Mouse (Mus musculus) left cerebral cortex, adult 8-10 months (tissue): ENCODE data around the gene Col27a1. TPM values are rescaled to one million over a fixed set of nuclear protein-coding genes. Genes with fewer than 3 reads are reported as not detected.

ENCODE experiments used
- DNase-seq, 2 experiments: peaks; one replicate each; pipeline ENCODE4 v3.0.0; 2022; ENCODE audit warnings: low spot score in 2 of 2
- microRNA-seq, 2 experiments: library from miRNA; unstranded; fragments of <30 nt; microRNA quantifications; one replicate each; pipeline ENCODE4 v1.2.0; 2022
- total RNA-seq, 4 experiments: library from RNA; stranded (reverse); gene quantifications; 2 replicates each; pipeline ENCODE4 v1.2.4; 2022

Gene Col27a1
- total RNA-seq, 4 experiments from 2014 or later: 3.7 to 7.4 (median 5.4) TPM

DNA sequence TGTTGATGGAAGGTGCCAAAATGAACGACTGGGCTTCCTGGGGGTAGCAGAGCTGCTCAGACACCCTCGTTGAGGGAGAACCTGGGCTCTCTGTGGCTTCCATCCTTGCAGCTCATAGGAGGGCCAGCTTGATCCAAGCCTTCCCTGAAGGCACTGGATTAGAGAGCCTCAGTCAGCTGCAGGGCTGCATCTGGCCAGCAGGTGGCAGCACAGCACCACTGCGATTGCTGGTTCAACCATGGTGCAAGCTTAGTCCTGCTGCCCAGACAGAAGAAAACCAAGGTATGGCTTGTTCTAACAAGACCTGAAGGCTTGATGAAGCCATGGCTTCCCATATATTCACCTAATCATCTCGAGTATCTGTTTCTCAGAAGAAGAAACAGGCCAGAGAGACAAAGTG is 154.8 kb downstream of the Col27a1 start:
- peak; percentile 62 to 95 for DNase-seq

DNA sequence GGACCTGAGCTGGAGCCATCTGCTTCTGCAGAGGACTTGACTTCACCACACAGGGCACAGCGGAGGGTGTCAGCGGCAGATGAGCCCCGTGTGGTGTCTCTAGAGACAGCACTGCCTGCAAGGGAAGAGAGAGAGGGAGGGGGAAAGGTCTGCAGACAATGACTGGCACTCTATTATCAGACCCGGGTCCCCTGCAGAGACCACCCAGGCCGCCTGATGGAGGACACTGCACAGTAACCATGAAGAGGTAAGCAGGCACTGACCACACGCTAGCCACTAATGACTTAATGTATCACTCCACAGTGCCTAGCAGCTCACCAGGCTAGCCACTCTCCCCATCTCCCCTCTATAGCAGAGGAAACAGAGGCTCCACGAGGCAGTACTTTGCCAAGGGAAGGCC is 157.1 kb downstream of the Col27a1 start:
- no peak for DNase-seq

DNA sequence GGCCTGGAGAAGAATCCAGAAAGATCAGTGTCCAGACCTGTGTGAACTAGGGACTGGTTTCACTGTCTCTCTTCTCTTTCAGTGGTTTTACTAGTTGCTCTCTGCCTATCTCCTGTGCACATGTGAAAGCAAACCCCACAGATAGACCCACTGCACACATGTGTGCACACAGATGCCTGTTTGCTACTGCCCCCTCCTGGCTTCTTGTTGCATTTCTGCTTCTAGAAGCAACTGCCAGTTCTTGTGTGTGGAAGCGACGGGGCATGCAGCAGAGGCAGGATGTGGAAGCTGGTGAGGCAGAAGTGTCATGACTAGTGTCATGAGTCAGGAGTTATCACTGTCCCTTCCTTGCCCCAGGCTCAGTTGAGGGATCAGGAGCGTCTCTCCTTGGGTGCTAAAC is 158.1 kb downstream of the Col27a1 start:
- DNase-seq: no peak

DNA sequence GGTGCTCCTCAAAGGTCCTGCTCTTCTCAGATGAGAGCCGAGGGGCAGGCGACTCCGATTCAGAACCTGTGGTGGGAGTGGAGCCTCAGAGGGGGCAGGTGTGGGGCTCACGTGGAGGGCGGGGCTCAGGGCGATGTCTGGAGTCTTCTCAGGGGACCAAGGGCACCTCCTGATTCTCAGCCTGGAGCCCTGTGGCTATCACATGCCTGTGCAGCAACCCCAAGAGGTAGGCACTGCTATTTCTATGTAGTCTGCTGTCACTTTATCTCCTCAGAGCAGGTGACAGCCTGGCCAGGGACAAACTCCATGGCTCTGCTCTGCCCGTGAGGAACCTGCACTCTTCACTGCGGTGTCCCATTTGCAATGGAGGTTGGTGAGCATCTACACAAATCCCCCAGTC is 159.6 kb downstream of the Col27a1 start:
- no peak for DNase-seq

DNA sequence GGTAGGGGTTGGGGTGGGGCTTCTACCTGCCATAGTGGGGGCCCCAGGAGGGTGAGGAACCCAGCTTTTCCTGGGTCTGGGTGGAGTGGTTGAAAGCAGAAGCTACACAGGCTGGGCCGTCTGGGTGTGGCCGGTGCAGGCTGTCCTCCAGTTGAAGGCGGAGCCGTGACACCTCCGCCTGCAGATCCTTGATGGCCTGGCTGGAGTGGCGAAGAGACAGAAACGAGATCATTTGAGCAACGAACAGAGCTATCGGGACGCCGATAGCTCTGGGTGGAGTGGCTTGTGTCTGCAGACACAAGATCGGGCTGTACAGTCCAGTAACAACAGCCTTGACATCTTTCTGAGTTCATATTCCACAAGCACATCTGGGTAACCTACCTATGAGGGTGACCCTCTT is 160.5 kb downstream of the Col27a1 start:
- DNase-seq: no peak

DNA sequence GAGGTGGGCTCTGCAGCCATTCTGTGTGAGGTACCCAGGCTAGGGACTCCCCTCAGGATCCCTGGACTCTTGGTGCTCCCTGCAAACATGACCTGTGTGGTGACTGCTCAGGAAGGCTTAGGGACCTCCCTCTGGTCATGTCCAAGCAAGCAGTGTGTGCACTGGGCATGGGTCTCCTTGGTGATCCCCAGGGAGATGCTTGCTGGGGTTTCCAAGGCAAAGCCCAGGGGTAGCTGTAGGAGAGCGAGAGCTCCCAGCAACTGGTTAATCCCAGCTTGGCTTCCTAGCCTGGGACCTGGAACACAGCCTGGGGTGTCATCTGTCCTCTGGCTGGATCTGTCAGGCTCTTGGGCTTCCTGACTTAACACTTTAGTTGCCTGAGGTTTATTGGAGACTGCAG is 161.6 kb downstream of the Col27a1 start:
- DNase-seq: no peak

DNA sequence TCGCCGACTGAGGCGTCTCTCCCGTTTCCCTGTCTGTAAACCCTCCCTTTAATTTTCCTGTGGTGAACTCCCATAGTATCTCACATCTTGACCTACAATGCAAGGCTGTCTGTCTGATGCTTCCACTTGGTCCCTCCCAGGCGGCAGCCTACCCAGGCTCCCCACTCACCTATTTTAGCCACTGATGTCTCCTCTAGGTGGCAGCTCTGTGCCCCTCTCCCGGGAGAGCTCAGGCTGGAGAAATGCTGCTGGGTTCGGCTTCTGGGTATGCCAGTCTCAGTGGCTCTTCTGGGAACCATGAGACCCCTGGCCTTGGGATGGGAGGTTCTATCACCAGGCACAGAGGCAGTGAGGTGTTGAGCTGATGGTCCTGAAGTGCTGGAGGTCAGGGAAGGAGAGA is 163.7 kb downstream of the Col27a1 start:
- no peak for DNase-seq

DNA sequence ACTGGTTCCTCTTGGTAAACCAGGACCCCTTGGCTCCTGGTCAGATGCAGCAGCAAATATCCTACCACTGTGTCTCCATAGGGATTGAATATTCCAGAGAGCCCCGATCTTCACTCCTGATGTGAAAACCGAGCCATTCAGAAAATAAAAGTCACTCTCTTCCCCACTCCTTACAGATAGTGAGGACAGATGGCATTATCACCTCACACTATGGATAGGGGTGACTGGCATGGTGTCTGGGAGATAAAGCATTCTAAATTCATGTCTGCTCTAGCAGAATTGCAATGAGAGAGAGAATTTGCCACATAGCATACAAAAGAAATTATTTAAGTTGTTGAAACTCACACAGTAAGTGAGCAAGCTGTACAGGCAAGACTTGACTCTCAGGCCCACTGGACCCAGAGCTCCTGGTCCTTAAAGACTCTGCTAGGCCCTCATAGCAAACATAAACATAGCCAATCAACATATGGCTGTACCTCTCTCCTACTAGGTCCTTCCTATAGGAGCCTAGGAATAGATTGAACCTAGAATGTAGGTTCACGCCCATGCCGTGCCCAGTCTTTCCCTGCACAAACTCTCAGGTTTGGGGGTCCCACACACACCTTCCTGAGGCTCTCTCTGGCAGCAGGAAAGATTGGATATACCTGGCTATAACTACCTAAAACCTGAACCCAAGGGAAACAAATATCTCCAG is 169.0 kb downstream of the Col27a1 start:
- DNase-seq: no peak

DNA sequence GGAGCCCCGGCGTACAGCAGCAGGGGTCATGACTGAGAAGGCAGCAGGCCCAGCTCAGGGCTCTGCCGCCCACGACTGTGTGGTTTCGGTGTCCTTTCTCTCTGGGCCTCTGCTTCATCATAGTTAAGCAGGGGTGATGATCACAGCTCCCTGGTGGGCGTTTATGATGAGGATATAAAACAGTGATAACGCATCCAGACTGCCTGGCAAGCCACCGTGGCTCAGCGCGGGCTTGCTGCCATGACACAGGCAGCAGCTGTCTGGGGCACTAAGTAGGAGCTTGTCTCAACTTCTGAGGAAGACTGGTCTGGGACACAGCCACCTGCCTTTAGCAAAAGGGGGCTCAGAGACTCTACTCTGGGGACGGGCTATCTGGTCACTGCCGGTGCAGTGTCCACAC is 169.7 kb downstream of the Col27a1 start:
- no peak for DNase-seq

DNA sequence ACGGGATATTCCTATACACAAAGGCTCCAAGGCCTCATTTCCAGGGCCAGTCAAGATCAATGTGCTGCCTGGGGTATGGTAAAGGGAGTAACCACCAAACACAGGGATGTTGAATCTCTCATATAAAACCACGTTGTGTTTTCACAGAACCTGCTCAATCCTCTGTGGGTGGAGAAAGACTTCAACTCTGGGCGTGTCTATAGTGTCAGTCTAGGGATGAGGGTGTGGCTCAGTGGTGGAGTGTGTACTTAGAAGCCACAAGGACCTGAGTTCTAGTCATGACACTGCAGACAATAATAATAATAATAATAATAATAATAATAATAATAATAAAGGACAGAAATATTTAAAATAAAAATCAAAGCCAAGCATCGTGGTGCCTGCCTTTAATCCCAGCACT is 170.5 kb downstream of the Col27a1 start:
- DNase-seq: no peak

Small RNA genes lying within 50 kb of the gene (microRNA-seq; reads per million reads assigned to microRNA genes)
- gene Mir455: 724 to 1,094 reads per million in 2 experiments

Other genes starting within 250 kb of the Col27a1 start
- gene Zfp618, start 248.4 kb upstream of the Col27a1 start, total RNA-seq: 1 to 10 TPM; 3.6 to 5.8 (median 4.7) TPM
- not detected for gene Ambp, start 59.2 kb upstream of the Col27a1 start, total RNA-seq
- under 1 TPM in 1 of 4 experiments, not detected in 3; 0.11 TPM for gene Kif12, start 41.9 kb upstream of the Col27a1 start, total RNA-seq
- not detected for gene Orm1, start 130.6 kb downstream of the Col27a1 start, total RNA-seq
- not detected for gene Orm3, start 142.2 kb downstream of the Col27a1 start, total RNA-seq
- gene Orm2, start 148.4 kb downstream of the Col27a1 start, total RNA-seq: not detected
- 1 to 10 TPM; 3.6 to 5.3 (median 4.5) TPM for gene Akna, start 189.3 kb downstream of the Col27a1 start, total RNA-seq